Mouse (Mus musculus) gastrocnemius, adult 2 months (tissue): ENCODE data around the gene Gm13283. TPM values are rescaled to one million over a fixed set of nuclear protein-coding genes. Genes with fewer than 3 reads are reported as not detected.
"Not testable (repeated sequence)": the region's sequence is repeated elsewhere in the genome, so short reads cannot be mapped to it uniquely, and the experiment has no call there.

Experiments
- DNase-seq: peaks from one replicate; pipeline ENCODE4 v3.0.0; 2022
- H3K27ac ChIP-seq: fragments of 200-600 bp; 2 replicates; pipeline ENCODE4 v1.8.1; 2022; ENCODE audit warnings: mild to moderate bottlenecking
- H3K4me3 ChIP-seq: fragments of 200-600 bp; 2 replicates; pipeline ENCODE4 v1.8.1; 2022; ENCODE audit warnings: mild to moderate bottlenecking, moderate library complexity
- CTCF ChIP-seq: fragments of 200-600 bp; IDR thresholded peaks from 2 replicates; pipeline ENCODE4 v1.8.1; 2022; ENCODE audit warnings: antibody characterized with exemption, mild to moderate bottlenecking, moderate library complexity
- intact Hi-C: fragments of 180-260 bp; cut with DNase I; formaldehyde crosslinking; loops from one replicate; pipeline ENCODE4 v1.15.1; 2025
- long read RNA-seq, 2 experiments: library from polyadenylated mRNA; stranded (forward); transcript quantifications; one replicate each; pipeline ENCODE4 v2.0.0; 2021
- total RNA-seq, 2 experiments: library from RNA; stranded (reverse); gene quantifications; 2 replicates each; pipeline ENCODE4 v1.2.3; 2021

Gene Gm13283
- total RNA-seq, result not detected
- long read RNA-seq, experiment 1, result 0 reads
- long read RNA-seq, experiment 2, result 0 reads

DNA sequence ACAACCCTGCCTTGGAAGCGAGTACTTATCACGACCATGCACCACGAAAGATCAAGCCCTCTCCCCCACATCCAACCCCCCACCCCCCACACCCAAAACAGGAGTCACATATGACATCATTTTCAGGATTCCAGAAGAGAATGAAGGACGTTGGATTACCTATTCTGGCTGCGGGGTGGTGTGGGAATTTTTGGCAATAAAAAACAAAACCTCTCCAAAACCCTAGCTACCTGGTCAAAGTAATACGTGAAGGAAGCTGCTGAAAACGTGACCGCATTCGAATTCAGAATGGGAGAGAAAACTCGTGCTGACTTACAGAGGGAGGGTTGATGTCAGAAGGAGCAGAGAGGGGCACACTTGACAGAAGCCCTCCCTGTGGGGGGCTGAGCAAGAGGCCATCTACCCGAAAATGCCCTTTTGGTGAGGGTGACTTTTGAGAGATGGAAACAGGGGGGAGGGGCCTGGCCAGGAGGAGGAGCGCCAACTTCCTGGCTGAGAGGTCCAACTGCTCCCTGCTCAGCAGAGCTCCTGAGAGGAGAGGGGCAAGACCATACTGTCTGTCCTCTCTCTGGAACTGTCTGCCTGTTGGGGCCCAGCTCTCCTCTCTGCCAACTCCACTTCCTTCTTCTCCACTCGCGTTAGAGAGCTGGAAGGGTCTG is at the start of gene Gm13283:
TSS of gene Gm13283 (plus strand) at position 510 of the 659 bp plus-strand sequence.
- H3K4me3 ChIP-seq, result peak within 1 kb of the TSS; percentile 61
- peak within 1 kb of the TSS; percentile 71 for H3K27ac ChIP-seq
- intact Hi-C loops, result not testable (repeated sequence)
- DNase-seq, result peak; percentile 51

GRCm38 (mm10) chr4:88714281-88714680 is 45.6 kb upstream of the Gm13283 start:
- peak overlapping the region; percentile 31; the same call in 1 of the 2 replicates for H3K27ac ChIP-seq
- intact Hi-C loops, result no loop called here
- no peak for DNase-seq
- no peak overlapping the region for H3K4me3 ChIP-seq
- no peak for TF ChIP-seq CTCF

DNA sequence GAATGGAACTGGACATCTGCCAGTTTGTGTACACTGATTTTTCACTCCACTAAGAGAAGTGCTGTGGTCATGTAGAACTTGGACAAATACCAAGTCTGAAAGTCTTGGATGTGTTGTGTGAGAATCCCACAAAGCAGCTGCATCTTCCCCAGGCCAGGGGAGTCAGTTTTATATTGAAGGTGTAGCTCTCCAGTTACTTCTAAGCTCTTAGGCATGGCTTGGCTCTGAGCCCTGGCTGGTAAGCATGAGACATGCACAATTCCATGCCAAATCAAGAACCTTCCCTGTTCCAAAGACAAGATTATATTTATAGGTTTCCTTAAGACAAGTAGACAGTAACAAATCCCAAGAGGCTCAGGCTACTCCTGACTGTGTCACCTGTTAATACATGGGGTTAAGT is 44.9 kb upstream of the Gm13283 start:
- peak; percentile 85 for DNase-seq
- intact Hi-C loops, result no loop called here

DNA sequence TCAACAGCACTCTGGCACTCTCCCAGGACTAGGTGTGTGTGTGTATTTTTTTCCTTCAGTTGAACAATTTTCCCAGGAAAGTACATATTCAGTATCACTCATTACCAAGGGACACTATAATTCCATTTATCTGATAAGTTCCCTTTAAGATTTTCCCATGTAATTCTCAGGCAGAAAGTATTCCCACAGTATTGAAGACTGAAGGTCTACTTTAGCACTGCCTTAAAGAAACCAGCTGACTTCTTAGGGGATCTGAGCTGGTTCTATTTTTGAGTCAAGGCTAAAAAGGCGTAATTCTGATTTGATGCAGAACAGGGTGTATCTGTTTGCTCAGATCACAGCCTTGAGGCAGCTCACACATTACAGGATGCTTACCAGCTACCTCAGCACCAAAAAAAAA is 41.2 kb upstream of the Gm13283 start:
- DNase-seq, result no peak
- Histone ChIP-seq H3K4me3 (peak overlapping the region; percentile 76), H3K27ac (peak overlapping the region; percentile 100)
- intact Hi-C loops, result no loop called here
- no peak for TF ChIP-seq CTCF

More for the DNA sequence above, 44.9 kb upstream of the Gm13283 start:
- peak overlapping the region; percentile 31; the same call in 1 of the 2 replicates for H3K27ac ChIP-seq
- TF ChIP-seq CTCF, result no peak
- no peak overlapping the region for H3K4me3 ChIP-seq

GRCm38 (mm10) chr4:88721791-88722721 is 37.9 kb upstream of the Gm13283 start, which contains the start of the genes Gm26566 and Klhl9:
TSS of gene Gm26566 (plus strand) at chr4:88721805.
TSS of gene Klhl9 (minus strand) at chr4:88722465.
- intact Hi-C loops, result no loop called here
- DNase-seq, result peak; percentile 96

GRCm38 (mm10) chr4:88723497-88724090 is 36.3 kb upstream of the Gm13283 start:
- no peak for TF ChIP-seq CTCF
- H3K4me3 ChIP-seq, result no peak overlapping the region
- no peak for DNase-seq
- no peak overlapping the region for H3K27ac ChIP-seq
- intact Hi-C loops, result no loop called here

More at GRCm38 (mm10) chr4:88721791-88722721, 37.9 kb upstream of the Gm13283 start, which contains the start of the genes Gm26566 and Klhl9:
- H3K4me3 ChIP-seq, result peak within 1 kb of the TSS; percentile 76
- TF ChIP-seq CTCF, result no peak; the same call in 1 of the 2 replicates
- H3K27ac ChIP-seq, result peak within 1 kb of the TSS; percentile 100

DNA sequence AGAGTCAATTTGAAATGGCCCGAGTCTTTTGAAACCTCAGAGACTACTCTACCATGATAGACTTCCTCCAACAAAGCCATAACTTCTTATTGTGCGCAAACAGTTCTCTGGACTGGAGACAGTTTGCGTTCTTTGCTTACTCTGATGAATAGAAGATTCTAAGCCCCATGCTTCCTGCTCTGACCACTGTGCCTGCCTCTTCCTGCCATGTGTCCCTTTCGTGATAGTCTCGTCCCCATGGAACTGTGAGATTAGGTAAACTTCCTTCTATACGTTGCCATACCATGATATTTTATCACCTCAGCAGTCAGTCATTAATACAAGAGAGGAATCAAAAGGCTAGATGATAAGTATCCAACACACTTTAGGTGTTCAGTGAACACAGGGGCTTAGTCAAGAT is 33.2 kb upstream of the Gm13283 start:
- intact Hi-C loops, result loop anchor here (1.0 kb wide), 1 partner anchor 30 kb away; no protein-coding TSS in a partner anchor
- TF ChIP-seq CTCF, result no peak

DNA sequence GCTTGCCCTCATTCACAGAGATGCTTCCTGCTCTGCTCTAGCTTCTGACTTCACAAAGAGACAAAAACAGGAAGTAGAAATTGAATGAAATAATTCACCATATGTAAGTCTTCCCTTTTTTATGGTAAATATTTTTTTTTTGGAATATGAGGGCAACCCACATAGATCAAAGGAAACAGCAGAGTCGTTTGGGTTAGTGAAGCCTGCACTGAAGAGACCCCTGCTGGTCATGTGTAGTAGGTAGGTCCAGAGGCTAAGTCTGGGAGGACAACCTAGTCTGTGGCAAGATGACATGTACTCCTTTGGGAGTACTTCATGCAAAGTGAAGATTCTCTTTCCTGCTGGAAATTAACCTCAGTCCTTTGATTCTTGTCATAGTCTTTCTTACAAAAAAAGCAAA is 32.6 kb upstream of the Gm13283 start:
- TF ChIP-seq CTCF, result peak; percentile 75
- DNase-seq, result peak; percentile 36
- Histone ChIP-seq H3K4me3 (no peak overlapping the region), H3K27ac (no peak overlapping the region)
- intact Hi-C loops, result loop anchor here (1.0 kb wide), 1 partner anchor 31 kb away; no protein-coding TSS in a partner anchor

More for the DNA sequence above, 33.2 kb upstream of the Gm13283 start:
- H3K27ac ChIP-seq, result no peak overlapping the region
- no peak for DNase-seq
- H3K4me3 ChIP-seq, result no peak overlapping the region

- TF ChIP-seq CTCF, result no peak; the same call in 1 of the 2 replicates
- DNase-seq, result peak; percentile 75
- no peak overlapping the region for H3K27ac ChIP-seq
- intact Hi-C loops, result no loop called here
- no peak overlapping the region for H3K4me3 ChIP-seq
Observed at GRCm38 (mm10) chr4:88738480-88738879, 21.4 kb upstream of the Gm13283 start.

DNA sequence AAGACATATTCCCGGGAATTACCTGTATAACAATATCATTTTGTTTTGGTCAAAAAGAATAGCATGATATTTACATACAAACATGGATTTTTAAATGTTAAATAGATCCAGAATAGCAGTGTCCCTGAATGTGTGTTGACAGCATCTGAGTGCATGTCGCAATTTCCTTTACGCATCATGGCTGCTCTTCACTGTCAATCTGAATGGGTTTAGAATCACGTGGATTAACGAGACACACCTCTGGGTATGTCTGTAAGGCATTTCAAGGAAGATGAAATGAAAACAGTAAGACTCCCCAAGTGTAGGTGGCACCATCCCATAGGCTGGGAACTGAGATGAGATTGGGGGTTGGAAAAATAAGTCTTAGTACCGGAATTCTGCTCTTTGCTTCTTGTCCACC is 20.9 kb upstream of the Gm13283 start:
- intact Hi-C loops, result no loop called here
- Histone ChIP-seq H3K4me3 (no peak overlapping the region), H3K27ac (no peak overlapping the region)
- no peak for TF ChIP-seq CTCF
- no peak for DNase-seq

DNA sequence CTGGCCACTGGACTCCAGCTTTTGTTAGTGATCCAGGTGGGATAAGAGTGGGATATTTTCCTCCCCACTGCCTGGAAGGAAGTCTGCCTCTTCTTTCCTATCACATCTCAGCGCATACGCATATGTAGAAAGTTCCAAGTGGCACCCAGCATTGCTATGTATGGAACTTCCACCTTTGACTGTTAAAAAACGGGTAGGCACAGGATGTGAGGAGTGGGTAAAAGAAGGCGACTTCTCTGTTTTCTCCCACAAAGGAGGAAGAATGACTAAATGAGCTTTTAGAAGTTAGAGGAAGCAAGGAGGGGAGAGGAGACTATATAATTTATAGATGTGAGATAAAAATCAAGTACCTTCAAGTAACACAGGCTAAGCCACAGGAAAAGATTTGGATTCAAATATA is 18.5 kb upstream of the Gm13283 start:
- Histone ChIP-seq H3K4me3 (no peak overlapping the region), H3K27ac (no peak overlapping the region)
- intact Hi-C loops, result loop anchor here (2.0 kb wide), 1 partner anchor 15 kb away; no protein-coding TSS in a partner anchor
- no peak for DNase-seq
- no peak for TF ChIP-seq CTCF

DNA sequence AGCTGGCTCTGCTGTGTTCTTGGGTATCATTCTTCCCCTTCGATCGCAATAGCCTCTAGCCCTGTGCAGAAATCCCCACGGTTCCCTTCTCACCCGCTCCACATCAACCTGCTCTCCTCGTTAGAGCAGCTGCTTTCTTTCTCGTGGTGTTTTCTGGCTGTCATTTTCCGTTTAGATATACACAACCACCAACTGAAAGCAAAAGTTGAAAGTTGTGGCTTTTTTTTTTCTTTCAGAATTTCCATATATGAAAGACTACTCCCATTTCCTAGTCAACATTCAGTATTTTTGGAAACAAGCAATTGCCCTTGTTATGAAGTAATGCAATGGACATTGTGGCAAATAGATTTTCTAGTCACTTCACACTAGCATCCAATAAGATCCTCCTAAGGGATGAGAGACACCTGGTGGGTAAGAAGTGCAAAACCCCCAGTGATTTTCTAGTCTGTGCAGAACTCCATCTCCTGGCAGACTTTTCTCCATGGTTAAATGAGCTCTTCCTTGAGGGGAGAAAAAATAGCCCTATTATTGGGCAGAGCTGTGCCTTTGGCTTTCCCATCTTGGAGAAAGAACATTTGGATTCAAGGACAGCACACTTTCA is 17.0 kb upstream of the Gm13283 start:
- no peak for DNase-seq
- Histone ChIP-seq H3K4me3 (no peak overlapping the region), H3K27ac (no peak overlapping the region)
- TF ChIP-seq CTCF, result peak; percentile 20; the same call in 1 of the 2 replicates
- intact Hi-C loops, result no loop called here
